Mouse (Mus musculus) megakaryocyte, embryonic 14.5 days (primary cell): Measurements from ENCODE around the gene Zfp36l2. TPM values are rescaled to one million over a fixed set of nuclear protein-coding genes. Genes with fewer than 3 reads are reported as not detected.
A peak's percentile ranks its signal among the peaks of the same experiment; 100 is the strongest.
"Not testable (repeated sequence)": the region's sequence is repeated elsewhere in the genome, so short reads cannot be mapped to it uniquely, and the experiment has no call there.

Experiments used
- H3K27me3 ChIP-seq: replicated peaks from 2 replicates; pipeline ENCODE3; 2012; ENCODE audit warnings: inconsistent platforms
- H3K36me3 ChIP-seq: replicated peaks from 2 replicates; pipeline ENCODE3; 2012; ENCODE audit warnings: low read length, inconsistent platforms, mixed read lengths
- H3K4me1 ChIP-seq: 2 replicates; pipeline ENCODE4 v1.6.1; 2012; ENCODE audit warnings: inconsistent platforms
- H3K4me3 ChIP-seq: replicated peaks from 2 replicates; pipeline ENCODE3; 2012; ENCODE audit warnings: moderate library complexity, mild to moderate bottlenecking, inconsistent platforms
- H3K9me3 ChIP-seq: 2 replicates; pipeline ENCODE4 v1.6.1; 2012; ENCODE audit warnings: inconsistent platforms
- FLI1 ChIP-seq: IDR thresholded peaks from 2 replicates; pipeline ENCODE4 v1.6.1; 2012; ENCODE audit warnings: low read length, inconsistent platforms, mixed read lengths
- GATA1 ChIP-seq: IDR thresholded peaks from 3 replicates; pipeline ENCODE4 v1.6.1; 2012; ENCODE audit warnings: mixed read lengths, low read length, inconsistent platforms, borderline replicate concordance
- polyA plus RNA-seq: library from polyadenylated mRNA; stranded (reverse); fragments of >175 nt; gene quantifications from 2 replicates; pipeline ENCODE4 v1.2.3, GENCODE M21; 2012; ENCODE audit warnings: low replicate concordance; ENCODE audit not compliant: insufficient read depth

The Zfp36l2 gene
- polyA plus RNA-seq = 174 and 534 TPM in 2 replicates

- Histone ChIP-seq H3K4me1 (peaks cover 46% of the 10 kb centered on the region), H3K9me3 (no peaks in the 10 kb centered on the region), H3K27me3 (no peaks in the 10 kb centered on the region), H3K4me3 (peak within 1 kb of the TSS; percentile 99), H3K36me3 (peaks cover 61% of the 10 kb centered on the region)
- TF ChIP-seq GATA1 (no peak), FLI1 (no peak)
These were observed at the start of gene Zfp36l2 for GRCm38 (mm10) chr17:84187727-84188373. Gene Zfp36l2, minus strand, starts transcription at chr17:84187947.

GRCm38 (mm10) chr17:84236781-84237557, 49.2 kb upstream of the Zfp36l2 start:
- no peaks in the 10 kb centered on the region for H3K27me3 ChIP-seq
- no peak for TF ChIP-seq FLI1
- TF ChIP-seq GATA1 = no peak
- H3K4me1 ChIP-seq = peaks cover 16% of the 10 kb centered on the region; the same call in 1 of the 2 replicates
- no peaks in the 10 kb centered on the region for H3K9me3 ChIP-seq
- peaks cover 56% of the 10 kb centered on the region for H3K36me3 ChIP-seq
- H3K4me3 ChIP-seq = no peak overlapping the region

GRCm38 (mm10) chr17:84235399-84235928, 47.7 kb upstream of the Zfp36l2 start:
- TF ChIP-seq FLI1 (no peak), GATA1 (no peak)
- H3K4me3 ChIP-seq = no peak overlapping the region
- no peaks in the 10 kb centered on the region for H3K9me3 ChIP-seq
- H3K4me1 ChIP-seq = peaks cover 16% of the 10 kb centered on the region; the same call in 1 of the 2 replicates
- peaks cover 65% of the 10 kb centered on the region for H3K36me3 ChIP-seq
- no peaks in the 10 kb centered on the region for H3K27me3 ChIP-seq

- Histone ChIP-seq H3K4me1 (peaks cover 16% of the 10 kb centered on the region; the same call in 1 of the 2 replicates), H3K36me3 (peaks cover 72% of the 10 kb centered on the region)
- not testable (repeated sequence) for H3K4me3 ChIP-seq, H3K27me3 ChIP-seq, H3K9me3 ChIP-seq
These were observed 47.0 kb upstream of the Zfp36l2 start for GRCm38 (mm10) chr17:84234785-84235184.

- peaks cover 74% of the 10 kb centered on the region for H3K36me3 ChIP-seq
- H3K4me3 ChIP-seq = no peak overlapping the region
- no peaks in the 10 kb centered on the region for H3K9me3 ChIP-seq
- no peak for TF ChIP-seq FLI1
- no peak for TF ChIP-seq GATA1
- H3K27me3 ChIP-seq = no peaks in the 10 kb centered on the region
- peaks cover 16% of the 10 kb centered on the region; the same call in 1 of the 2 replicates for H3K4me1 ChIP-seq
These were observed 46.0 kb upstream of the Zfp36l2 start for GRCm38 (mm10) chr17:84233758-84234157.

GRCm38 (mm10) chr17:84231361-84231760, 43.6 kb upstream of the Zfp36l2 start:
- Histone ChIP-seq H3K4me1 (peaks cover 17% of the 10 kb centered on the region), H3K27me3 (no peaks in the 10 kb centered on the region)
- TF ChIP-seq GATA1 = no peak
- no peak for TF ChIP-seq FLI1

GRCm38 (mm10) chr17:84228223-84228622, 40.5 kb upstream of the Zfp36l2 start:
- peaks cover 19% of the 10 kb centered on the region for H3K4me1 ChIP-seq
- no peaks in the 10 kb centered on the region for H3K9me3 ChIP-seq
- H3K36me3 ChIP-seq = peaks cover 93% of the 10 kb centered on the region
- H3K4me3 ChIP-seq = no peak overlapping the region
- no peaks in the 10 kb centered on the region for H3K27me3 ChIP-seq
- TF ChIP-seq FLI1 = no peak
- no peak for TF ChIP-seq GATA1

More at GRCm38 (mm10) chr17:84231361-84231760, 43.6 kb upstream of the Zfp36l2 start:
- no peaks in the 10 kb centered on the region for H3K9me3 ChIP-seq
- peaks cover 78% of the 10 kb centered on the region for H3K36me3 ChIP-seq
- no peak overlapping the region for H3K4me3 ChIP-seq

- TF ChIP-seq FLI1 = no peak
- Histone ChIP-seq H3K36me3 (peaks cover 95% of the 10 kb centered on the region), H3K4me1 (peaks cover 19% of the 10 kb centered on the region)
These were observed 38.9 kb upstream of the Zfp36l2 start for GRCm38 (mm10) chr17:84226681-84227080.

GRCm38 (mm10) chr17:84226231-84226630, 38.5 kb upstream of the Zfp36l2 start:
- no peaks in the 10 kb centered on the region for H3K27me3 ChIP-seq
- peaks cover 19% of the 10 kb centered on the region for H3K4me1 ChIP-seq
- peak overlapping the region; percentile 34 for H3K4me3 ChIP-seq
- TF ChIP-seq FLI1 (no peak), GATA1 (no peak)
- H3K9me3 ChIP-seq = no peaks in the 10 kb centered on the region
- H3K36me3 ChIP-seq = peaks cover 96% of the 10 kb centered on the region

More at GRCm38 (mm10) chr17:84226681-84227080, 38.9 kb upstream of the Zfp36l2 start:
- no peaks in the 10 kb centered on the region for H3K9me3 ChIP-seq
- H3K4me3 ChIP-seq = no peak overlapping the region
- no peaks in the 10 kb centered on the region for H3K27me3 ChIP-seq
